Mouse (Mus musculus) kidney, adult 2 months (tissue): ENCODE data around the gene Rnf123.

Source experiments
- CTCF ChIP-seq: fragments of 200-500 bp; conservative IDR thresholded peaks from 2 replicates; pipeline ENCODE4 v1.5.1; 2011; ENCODE audit warnings: low read depth, mild to moderate bottlenecking, control low read depth, low read length, moderate library complexity, mixed read lengths; ENCODE audit not compliant: insufficient read depth, insufficient read length
- POLR2A ChIP-seq: fragments of 200-500 bp; IDR thresholded peaks from one replicate; pipeline ENCODE4 v1.6.1; 2011; ENCODE audit warnings: low read depth, low read length, control low read depth

- TF ChIP-seq CTCF (no peak), POLR2A (no peak)
Observed at GRCm38 (mm10) chr9:108094184-108094941, 11.2 kb upstream of the Rnf123 start, which contains the start of gene Apeh.
